ENCODE assay signal across 9 mouse cellular contexts in the genomic region with DNA sequence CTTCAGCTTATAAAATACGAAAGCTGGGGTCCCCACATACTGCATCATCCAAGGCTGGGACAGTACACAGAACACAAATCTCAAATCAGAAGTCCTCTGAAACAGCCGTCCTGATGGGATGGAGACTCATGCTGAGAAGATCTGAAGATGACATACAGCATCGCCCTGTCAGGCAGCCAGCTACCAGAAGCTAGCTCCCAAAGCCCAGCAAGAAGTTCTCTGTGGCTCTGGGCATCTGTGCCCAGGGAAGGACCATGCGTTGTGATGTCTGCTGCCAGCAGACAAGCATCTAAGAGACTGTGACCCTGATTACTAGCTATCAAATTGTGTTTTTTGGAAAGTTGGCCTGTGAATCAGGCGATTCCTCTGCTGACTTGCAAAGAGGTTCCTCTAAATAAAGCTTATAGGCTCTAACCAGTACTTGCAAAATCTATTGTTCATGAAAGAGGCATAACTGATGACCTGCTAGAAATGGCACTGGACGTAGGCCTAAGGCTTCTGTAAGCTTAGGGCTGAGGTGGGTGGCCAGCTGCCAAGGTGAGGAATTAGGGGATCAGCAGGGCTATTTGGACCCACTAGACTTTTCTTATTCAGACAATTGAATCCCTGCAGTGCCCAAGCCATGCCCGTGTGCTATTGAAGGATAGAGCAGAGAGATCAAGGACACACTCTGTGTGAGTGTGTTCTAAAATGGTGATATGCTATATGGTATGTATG.
DNase-seq lines count a peak whose midpoint lies in the region; ATAC-seq lines count a peak whose summit lies in the region.
"Had no signal": no experiment of that assay in that cellular context is flagged by ENCODE, and none has a peak within 500 bp of the region (broad histone marks: within the 10 kb centered on the region; RNA-seq: fewer than 3 reads in every experiment).

No protein-coding gene starts in this region.

- H3K27me3 ChIP-seq in heart, embryonic 14.5 days (ENCODE audit: control insufficient read depth, insufficient read depth, low read length), result no peaks in the 10 kb centered on the region
- H3K27me3 ChIP-seq in embryonic facial prominence, embryonic 11.5 days (ENCODE audit: control insufficient read depth, insufficient read depth, low read length), result 0 out of 2 replicates have a peak, but pooled peaks cover 2% of the 10 kb centered on the region
- H3K27me3 ChIP-seq in hindbrain, embryonic 12.5 days, result no peaks in the 10 kb centered on the region
- H3K27me3 ChIP-seq in midbrain, embryonic 16.5 days (ENCODE audit: control insufficient read depth, insufficient read depth, low read depth, low read length), result no peaks in the 10 kb centered on the region

- intact Hi-C loops in heart, postnatal 10 days (cut with DNase I), result no loop called here

- H3K36me3 ChIP-seq in heart, embryonic 14.5 days (ENCODE audit: control insufficient read depth, insufficient read depth, low read length), result no peaks in the 10 kb centered on the region
- no peaks in the 10 kb centered on the region for H3K36me3 ChIP-seq in embryonic facial prominence, embryonic 11.5 days (replicated peaks; ENCODE audit: control insufficient read depth, insufficient read depth, low read depth, low read length)
- no peaks in the 10 kb centered on the region for H3K36me3 ChIP-seq in hindbrain, embryonic 12.5 days
- no peaks in the 10 kb centered on the region for H3K36me3 ChIP-seq in midbrain, embryonic 16.5 days (ENCODE audit: control insufficient read depth, insufficient read depth, low read length)

- 60% methylated on average over 7 of the region's 7 CpGs for WGBS in heart, embryonic 14.5 days
- 61% methylated on average over 7 of the region's 7 CpGs for WGBS in embryonic facial prominence, embryonic 11.5 days
- 47% methylated on average over 7 of the region's 7 CpGs for WGBS in hindbrain, embryonic 12.5 days
- WGBS in midbrain, embryonic 16.5 days, result 26% methylated on average over 7 of the region's 7 CpGs

- ATAC-seq in heart, embryonic 14.5 days (ENCODE audit: insufficient number of reproducible peaks, insufficient read depth, low FRiP score, low read depth), result no peak
- ATAC-seq in embryonic facial prominence, embryonic 11.5 days (replicated peaks; ENCODE audit: insufficient number of reproducible peaks, low FRiP score, low TSS enrichment, low read depth), result peak; percentile 7; the same call in 1 of the 2 replicates
- ATAC-seq in hindbrain, embryonic 12.5 days (ENCODE audit: low FRiP score), result peak; percentile 1; the same call in 1 of the 2 replicates
- ATAC-seq in midbrain, embryonic 16.5 days, result peak; percentile 12

- H3K4me3 ChIP-seq in heart, embryonic 14.5 days (ENCODE audit: control insufficient read depth in 1 of 2, insufficient read depth in 1 of 2, low read depth in 1 of 2, low read length in 2 of 2), result no peak overlapping the region
- H3K4me3 ChIP-seq in embryonic facial prominence, embryonic 11.5 days (ENCODE audit: low read depth, low read length), result no peak overlapping the region
- H3K4me3 ChIP-seq in hindbrain, embryonic 12.5 days, result peak overlapping the region; percentile 21; the same call in 1 of the 2 replicates
- H3K4me3 ChIP-seq in midbrain, embryonic 16.5 days (ENCODE audit: low read depth, low read length), result peak overlapping the region; percentile 29; the same call in 1 of the 2 replicates

- peak overlapping the region; percentile 31; the same call in 1 of the 2 replicates for H3K4me2 ChIP-seq in heart, embryonic 14.5 days (ENCODE audit: low read length)
- H3K4me2 ChIP-seq in embryonic facial prominence, embryonic 11.5 days (ENCODE audit: low read depth, low read length), result no peak overlapping the region
- H3K4me2 ChIP-seq in hindbrain, embryonic 12.5 days (replicated peaks), result peak overlapping the region; percentile 56
- peak overlapping the region; percentile 51 for H3K4me2 ChIP-seq in midbrain, embryonic 16.5 days (ENCODE audit: low read length)

- peak overlapping the region; percentile 80 to 91 for H3K27ac ChIP-seq in heart, embryonic 14.5 days (replicated peaks in 1 of 2; ENCODE audit: control insufficient read depth in 1 of 2, insufficient read depth in 1 of 2, low read depth in 2 of 2, low read length in 2 of 2)
- peak overlapping the region; percentile 72; the same call in 1 of the 2 replicates for H3K27ac ChIP-seq in embryonic facial prominence, embryonic 11.5 days (replicated peaks; ENCODE audit: low read depth, low read length)
- H3K27ac ChIP-seq in hindbrain, embryonic 12.5 days, result peak overlapping the region; percentile 98
- H3K27ac ChIP-seq in midbrain, embryonic 16.5 days (ENCODE audit: low read length), result peak overlapping the region; percentile 96

- no peak for DNase-seq in heart, postnatal 10 days
- DNase-seq in embryonic facial prominence, embryonic 11.5 days (ENCODE audit: low spot score), result no peak
- DNase-seq in spleen, adult 12 weeks (ENCODE audit: low spot score), result no peak
- no peak for DNase-seq in liver
- no peak for DNase-seq in c-Kit-positive CD71-positive TER-119-positive erythroid progenitor cells, embryonic 14.5 days (ENCODE audit: low spot score)
- DNase-seq: liver, postnatal 0 days had no signal

- H3K9ac ChIP-seq in heart, embryonic 14.5 days (ENCODE audit: low read length), result 0 out of 2 replicates have a peak overlapping the region, but pooled peaks have one; percentile 14
- H3K9ac ChIP-seq in embryonic facial prominence, embryonic 11.5 days (replicated peaks; ENCODE audit: low read length), result no peak overlapping the region
- H3K9ac ChIP-seq in hindbrain, embryonic 12.5 days, result peak overlapping the region; percentile 66
- H3K9ac ChIP-seq in midbrain, embryonic 16.5 days (ENCODE audit: low read depth, low read length), result peak overlapping the region; percentile 64
- H3K9ac ChIP-seq: liver, postnatal 0 days had no signal

- peaks cover 26 to 32% of the 10 kb centered on the region in 2 experiments for H3K4me1 ChIP-seq in heart, embryonic 14.5 days (ENCODE audit: control insufficient read depth in 2 of 2, insufficient read depth in 2 of 2, low read length in 2 of 2)
- peaks cover 7% of the 10 kb centered on the region; the same call in 1 of the 2 replicates for H3K4me1 ChIP-seq in embryonic facial prominence, embryonic 11.5 days (ENCODE audit: control insufficient read depth, insufficient read depth, low read length)
- H3K4me1 ChIP-seq in hindbrain, embryonic 12.5 days, result peaks cover 48% of the 10 kb centered on the region
- peaks cover 25% of the 10 kb centered on the region for H3K4me1 ChIP-seq in midbrain, embryonic 16.5 days (ENCODE audit: control insufficient read depth, insufficient read depth, low read length)

- H3K9me3 ChIP-seq in heart, embryonic 14.5 days (ENCODE audit: control insufficient read depth, low read length), result no peaks in the 10 kb centered on the region
- no peaks in the 10 kb centered on the region for H3K9me3 ChIP-seq in embryonic facial prominence, embryonic 11.5 days (replicated peaks; ENCODE audit: control insufficient read depth, low read length)
- H3K9me3 ChIP-seq in hindbrain, embryonic 12.5 days (replicated peaks), result no peaks in the 10 kb centered on the region
- no peaks in the 10 kb centered on the region for H3K9me3 ChIP-seq in midbrain, embryonic 16.5 days (replicated peaks; ENCODE audit: control insufficient read depth, low read length, poor library complexity, severe bottlenecking)

Comparison
In these comparisons a context has a peak if more than half of its experiments do, and no peak if none do; other contexts are left out.
1. H3K4me3 ChIP-seq: peak in hindbrain, embryonic 12.5 days (single experiment) and midbrain, embryonic 16.5 days (single experiment); none in heart, embryonic 14.5 days (0 of 2) and embryonic facial prominence, embryonic 11.5 days (single experiment).
2. Peak in every context shown above with its lines, with median percentiles within 50 percentile points of each other: H3K27ac ChIP-seq.